Mouse (Mus musculus) lung, postnatal 36 days (tissue): Measurements from ENCODE around the gene Manea.
"Not testable (repeated sequence)": the region's sequence is repeated elsewhere in the genome, so short reads cannot be mapped to it uniquely, and the experiment has no call there.

Source experiments
- DNase-seq: peaks from one replicate; pipeline ENCODE4 v3.0.0; 2022; ENCODE audit warnings: mixed read lengths

The Manea gene

DNA sequence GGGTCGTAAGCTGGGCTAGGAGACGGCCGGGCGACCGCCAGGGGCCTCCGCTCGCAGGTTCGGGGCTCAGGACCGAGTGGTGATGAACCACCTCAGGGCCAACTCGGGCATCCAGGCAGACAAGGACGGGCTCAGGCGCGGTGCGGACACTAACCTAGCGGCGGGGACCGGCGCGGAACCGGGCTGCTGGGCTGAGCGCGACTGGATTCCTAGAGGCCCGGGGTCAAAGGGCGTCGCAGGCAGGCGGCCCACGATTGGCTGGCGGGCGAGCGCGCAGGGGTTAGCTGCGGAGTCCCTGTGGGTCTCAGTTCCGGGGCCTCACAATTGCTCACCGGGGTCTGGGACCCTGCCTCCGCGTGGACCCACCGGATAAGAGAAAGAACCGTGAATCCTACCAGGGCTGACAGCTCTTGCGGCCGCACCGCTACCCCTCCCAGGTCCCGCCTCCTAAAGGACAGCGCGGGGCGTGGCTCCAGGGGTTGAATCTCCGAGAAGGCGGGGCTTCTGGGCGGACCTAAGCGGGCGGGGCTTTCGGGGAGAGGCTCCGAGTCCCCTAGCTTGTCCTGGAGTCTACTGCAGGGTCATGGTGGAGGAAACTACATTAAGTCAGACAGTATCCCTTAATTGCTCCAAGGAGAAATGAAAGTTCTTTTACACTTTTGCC, at the start of gene Manea:
TSS of gene Manea (minus strand) at position 449 of the 664 bp plus-strand sequence.
- peak; percentile 95 for DNase-seq

DNA sequence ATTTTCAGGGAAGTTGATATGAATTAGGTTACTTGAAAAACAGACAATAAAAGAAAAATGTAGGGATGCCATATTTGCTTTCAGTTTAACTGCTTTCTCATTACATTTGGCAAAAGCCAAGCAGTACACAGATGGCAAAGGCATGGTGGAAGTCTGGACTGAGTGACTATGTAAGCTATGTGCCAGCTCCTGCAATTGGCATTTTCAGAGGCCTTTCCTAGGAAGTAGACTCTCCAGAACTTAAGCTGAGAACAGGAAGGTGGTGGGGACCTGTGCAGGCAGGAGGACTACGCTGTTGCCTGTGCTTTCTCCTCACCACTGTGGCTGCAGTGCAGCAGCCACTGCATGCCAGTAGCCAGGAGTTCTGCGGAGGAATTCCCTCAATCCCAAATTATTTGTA, 7.9 kb upstream of the Manea start:
- DNase-seq = no peak

DNA sequence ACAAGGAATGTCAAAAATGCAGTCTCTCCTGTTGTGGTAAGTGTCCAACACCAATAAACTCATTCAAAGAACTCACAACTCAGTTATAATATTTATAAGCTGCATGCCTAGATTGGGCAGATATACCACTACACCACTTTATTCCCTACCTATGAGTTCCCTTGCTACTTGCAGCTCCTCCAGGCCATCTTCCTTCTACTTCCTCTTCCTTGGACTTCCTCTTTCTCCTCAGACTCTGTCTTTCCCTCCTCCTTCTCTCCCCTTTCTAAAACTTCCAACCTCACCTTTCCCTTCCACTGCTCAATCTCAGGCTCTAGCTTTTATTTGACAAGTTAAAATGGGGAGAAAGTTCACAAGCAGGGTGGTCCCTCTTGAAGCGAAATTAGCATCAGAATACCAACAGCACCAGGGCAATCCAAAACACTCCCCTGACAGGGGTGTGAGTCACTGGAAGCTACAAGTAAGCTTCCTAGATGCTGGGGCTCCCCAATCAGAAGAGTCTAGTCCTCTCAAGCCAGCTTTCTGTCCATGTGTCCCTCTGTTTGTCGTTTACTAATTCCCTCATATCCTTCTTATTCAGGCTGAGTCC, 7.0 kb upstream of the Manea start:
- no peak for DNase-seq

DNA sequence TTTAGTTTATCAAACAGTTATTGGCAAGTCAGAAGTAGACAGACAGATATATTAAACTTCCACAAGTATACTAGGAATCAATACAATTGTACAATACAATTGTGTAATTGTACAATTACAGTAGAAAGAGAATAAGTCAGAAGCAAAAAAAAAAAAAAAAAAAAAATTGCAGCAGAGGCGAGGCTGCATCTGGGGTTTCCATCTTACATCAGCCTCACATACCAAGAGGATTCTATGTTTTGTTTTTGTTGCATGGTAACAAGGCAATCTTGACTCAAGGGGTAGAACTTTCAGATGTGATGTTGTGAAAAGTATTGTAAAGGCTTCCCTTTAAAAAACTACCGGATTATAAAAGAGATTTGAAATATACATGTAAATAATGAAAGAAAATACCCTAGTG, 548 bp upstream of the Manea start:
- DNase-seq = no peak

DNA sequence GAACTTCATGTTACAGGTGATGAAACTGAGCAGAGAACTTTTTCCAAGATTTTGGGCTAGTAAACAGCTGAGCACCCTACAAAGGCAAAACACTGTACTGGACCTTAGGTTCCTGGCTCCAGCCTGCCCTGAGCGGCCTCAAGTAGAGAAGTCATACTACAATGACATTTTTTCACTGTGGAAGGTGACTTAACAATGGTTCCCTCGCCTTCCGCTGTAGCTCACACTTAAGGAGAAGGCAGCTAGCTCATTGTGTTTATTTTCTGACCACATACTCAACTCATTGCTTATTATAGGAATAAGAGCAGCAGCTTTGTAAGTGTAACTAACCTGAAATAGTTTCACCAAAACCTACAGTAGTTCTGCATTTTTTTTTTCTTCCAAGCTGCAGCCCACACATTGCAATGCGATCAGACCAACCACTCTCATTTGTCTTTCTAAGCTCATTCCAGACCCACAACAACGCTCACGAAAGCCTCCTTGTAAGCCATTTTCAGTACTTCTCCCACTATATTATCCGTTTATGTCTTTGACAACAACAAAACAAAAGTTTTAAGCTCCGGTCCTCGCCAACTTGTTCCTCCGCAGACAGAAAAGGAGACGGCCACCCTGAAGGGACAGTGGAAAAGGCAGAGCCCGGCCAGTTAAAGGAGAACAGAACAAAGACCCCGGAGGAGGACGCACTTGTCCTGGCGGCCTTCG, 799 bp downstream of the Manea start:
- peak; percentile 9 for DNase-seq

DNA sequence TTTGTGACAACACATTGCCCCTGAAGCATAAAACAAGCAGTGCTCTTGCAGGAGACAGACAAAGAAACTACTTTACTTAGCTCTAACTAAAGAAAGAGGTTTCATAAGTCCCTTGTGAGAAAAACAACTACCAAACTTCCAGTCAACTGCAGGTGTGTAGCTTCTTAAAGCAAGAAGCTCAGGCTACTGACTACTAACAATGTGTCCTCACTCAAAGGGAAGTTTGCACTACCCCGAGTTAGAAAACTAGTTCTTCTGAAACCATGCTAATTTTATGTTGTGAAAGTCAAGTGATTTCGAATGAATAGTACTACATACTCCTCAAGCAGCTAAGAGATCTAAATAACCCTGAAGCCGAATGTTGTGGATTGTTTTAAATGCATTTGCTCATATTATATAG, 1.6 kb downstream of the Manea start:
- no peak for DNase-seq

DNA sequence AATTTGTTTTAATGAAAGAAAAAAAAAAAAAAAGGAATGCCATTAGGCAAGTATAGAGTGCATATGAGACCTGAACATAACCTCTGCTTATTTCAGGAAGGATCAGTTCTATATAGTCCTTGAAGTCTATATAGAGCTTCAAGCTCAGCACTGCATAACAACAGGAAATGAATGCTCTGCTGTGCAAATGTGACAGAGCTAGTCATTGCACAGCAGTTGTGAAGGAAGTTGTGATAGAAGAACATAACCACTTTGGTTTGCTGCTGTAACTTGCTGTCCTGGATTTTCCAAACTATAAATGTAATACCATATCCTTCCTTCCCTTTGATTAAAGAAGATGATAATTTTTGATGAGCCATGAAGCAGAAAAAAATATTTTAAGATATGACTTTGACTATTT, 4.3 kb downstream of the Manea start:
- no peak for DNase-seq

DNA sequence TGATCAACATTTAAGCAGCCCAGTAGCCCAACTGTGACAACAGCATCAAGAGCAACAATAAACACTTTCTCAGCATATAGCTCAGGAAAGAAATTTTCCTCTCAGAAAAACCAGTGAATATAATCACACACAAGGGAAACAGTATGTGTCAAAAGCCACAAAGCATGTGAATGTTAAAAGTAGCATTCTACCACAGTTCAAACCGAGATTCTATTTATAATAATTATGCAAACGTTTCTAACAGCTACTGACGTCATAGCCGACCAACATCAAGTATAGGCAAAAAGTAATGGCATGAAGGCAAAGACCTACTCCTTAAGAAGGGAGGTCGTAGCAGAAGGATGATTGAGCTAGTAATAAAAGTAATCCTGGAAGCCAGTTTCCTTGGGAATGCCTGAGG, 8.1 kb downstream of the Manea start:
- DNase-seq = no peak

DNA sequence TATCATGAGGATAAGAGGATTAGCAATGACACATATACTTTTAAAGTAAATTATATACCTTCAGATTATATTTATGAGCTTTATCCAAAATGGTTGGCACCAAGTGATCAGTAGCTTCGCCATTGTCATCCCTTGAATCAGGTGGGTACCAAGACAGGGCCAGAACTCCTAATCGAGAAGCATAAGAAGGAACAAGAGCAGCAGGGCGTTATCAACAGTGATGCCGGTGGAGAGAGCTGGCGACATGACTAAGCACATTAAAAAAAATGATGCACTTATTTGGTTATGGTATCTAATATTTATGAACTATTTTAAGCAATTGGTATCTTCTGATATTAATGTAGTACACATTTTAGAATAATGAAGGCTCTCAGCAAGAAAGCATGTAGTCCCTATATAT, 10.1 kb downstream of the Manea start:
- no peak for DNase-seq

DNA sequence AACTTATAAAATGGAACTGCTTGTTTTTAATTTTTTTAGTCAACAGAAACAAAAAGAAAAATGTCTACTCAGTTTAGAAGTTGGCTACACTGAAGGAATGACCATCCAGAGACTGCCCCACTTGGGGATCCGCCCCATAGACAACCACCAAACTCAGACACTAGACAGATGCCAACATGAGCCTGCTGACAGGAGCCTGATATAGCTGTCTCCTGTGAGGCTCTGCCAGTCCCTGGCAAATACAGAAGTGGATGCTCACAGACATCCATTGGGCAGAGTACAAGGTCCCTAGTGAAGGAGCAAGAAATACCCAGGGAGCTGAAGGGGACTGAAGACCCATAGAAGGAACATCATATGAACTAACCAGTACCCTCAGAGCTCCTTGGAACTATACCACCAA, 42.0 kb downstream of the Manea start:
- DNase-seq = not testable (repeated sequence)

DNA sequence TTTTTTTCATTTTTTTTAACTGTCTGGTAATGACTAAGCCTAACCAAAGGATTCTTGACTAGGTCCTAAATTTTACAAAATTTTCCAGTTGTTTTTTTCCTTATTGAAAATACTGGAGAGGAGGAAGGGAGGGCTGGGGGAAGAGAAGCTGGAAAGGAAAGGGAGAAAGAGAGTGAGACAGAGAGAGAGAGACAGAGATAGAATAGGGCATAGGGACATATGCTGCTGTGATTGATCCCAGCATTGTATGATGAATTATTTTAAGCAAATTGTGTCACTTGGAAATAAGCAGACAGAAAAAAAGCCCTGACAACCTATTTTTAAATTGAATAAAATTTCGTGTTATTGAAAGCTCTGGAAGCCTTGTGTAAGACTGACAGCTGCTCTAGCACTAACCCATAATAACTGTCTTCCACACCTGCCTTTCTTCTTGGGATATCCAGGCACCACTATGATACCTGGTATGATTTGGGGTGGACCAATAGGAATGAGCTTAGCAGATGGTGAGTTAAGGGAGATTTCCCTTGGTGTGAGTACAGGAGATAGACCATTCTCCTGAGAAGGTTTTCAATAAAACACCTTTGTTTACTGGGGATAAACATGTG, 69.5 kb downstream of the Manea start:
- no peak for DNase-seq

DNA sequence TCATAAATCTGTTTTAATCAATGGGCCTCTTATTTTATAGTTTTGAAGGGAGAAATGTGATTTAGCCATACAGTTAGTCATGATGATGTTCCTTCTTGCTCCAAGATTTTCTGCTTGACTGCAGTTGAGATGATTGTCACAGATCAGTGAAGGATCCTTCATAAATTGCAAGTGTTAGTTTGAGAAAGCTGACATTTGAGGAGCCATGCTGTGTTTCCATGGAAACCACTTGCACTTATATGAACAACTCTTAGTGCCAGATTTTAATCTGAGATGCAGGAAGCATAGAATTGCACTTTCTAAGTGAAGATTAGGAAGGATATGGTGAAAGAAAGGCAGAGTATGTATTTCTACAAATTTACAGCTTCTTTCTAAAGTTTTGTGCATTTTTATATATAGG, 70.4 kb downstream of the Manea start:
- DNase-seq = no peak

DNA sequence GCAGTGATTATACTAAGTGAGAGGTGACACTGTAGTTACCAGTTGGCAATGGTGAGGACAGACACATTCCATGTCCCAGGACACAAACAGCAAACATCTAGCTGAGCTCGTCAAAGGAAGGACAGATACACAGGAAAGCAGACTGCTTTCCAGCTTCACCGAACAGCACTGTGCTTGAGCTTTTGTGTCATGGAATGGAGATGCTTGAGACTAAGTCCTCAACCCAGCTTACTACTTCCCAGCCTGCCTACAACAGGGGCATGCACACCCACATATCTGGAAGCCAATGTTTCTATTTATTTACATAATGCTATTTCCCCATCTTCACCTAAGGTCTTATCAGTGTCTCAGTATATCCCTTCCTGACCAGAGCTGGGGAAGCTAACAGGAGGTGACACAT, 70.9 kb downstream of the Manea start:
- DNase-seq = no peak
